Mouse (Mus musculus) bone marrow, adult 2 months (tissue): ENCODE data around the gene Mast4.

ENCODE experiments used
- CTCF ChIP-seq: fragments of 200-500 bp; IDR thresholded peaks from 2 replicates; pipeline ENCODE4 v1.5.1; 2011; ENCODE audit warnings: low read length, control low read depth; ENCODE audit not compliant: control insufficient read depth, insufficient read depth
- POLR2A ChIP-seq: fragments of 200-500 bp; IDR thresholded peaks from 2 replicates; pipeline ENCODE4 v1.6.1; 2011; ENCODE audit warnings: low read depth, mild to moderate bottlenecking, control low read depth, low read length, borderline replicate concordance; ENCODE audit not compliant: control insufficient read depth

- TF ChIP-seq CTCF (no peak), POLR2A (no peak)
Measured at GRCm38 (mm10) chr13:102984550-102984949, 349.7 kb downstream of the Mast4 start.
